Mouse (Mus musculus) mouse embryonic stem cell (cell line): ENCODE results near the gene Etfb.

Experiments
- in situ Hi-C, 2 experiments: fragments of 300-500 bp; cut with MboI; formaldehyde crosslinking; loops; 1 replicate in 1 of 2; 3 replicates in 1 of 2; pipeline ENCODE4 v1.14.3; 2019 to 2020; ENCODE audit warnings: low sequenced_read_pairs in 2 of 2, low pct_unique_long_range_greater_than_20kb in 1 of 2, mixed read lengths in 1 of 2; ENCODE audit not compliant: unreplicated experiment in 1 of 2

Etfb gene

GRCm38 (mm10) chr7:43483236-43483635 lies 39.4 kb downstream of the Etfb start:
- in situ Hi-C loops = no loop called here

DNA sequence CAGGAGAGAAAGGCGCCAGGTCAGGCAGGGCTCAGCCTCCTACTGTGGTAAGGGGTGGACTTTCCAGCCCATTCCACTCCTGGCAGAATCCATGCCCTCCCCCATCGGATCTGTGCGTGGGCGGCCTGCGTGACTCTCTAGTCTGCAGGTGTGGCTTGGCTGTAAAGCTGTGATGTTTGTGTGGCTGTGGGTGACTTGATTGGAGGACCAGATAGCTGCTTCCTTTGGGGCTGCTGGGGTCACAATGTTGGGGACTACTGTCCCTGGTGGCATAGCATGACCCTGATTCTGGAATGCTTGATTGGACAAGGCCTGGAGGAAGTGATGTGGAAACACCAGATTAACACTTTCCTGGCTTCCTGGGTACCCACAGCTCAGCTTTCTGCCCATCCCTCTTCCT lies 44.8 kb downstream of the Etfb start:
- in situ Hi-C loops = no loop called here

- in situ Hi-C loops = no loop called here
These were observed 45.8 kb downstream of the Etfb start, which contains the start of gene Iglon5 for GRCm38 (mm10) chr7:43489631-43490125. TSS of gene Iglon5 (minus strand) at chr7:43490075.

DNA sequence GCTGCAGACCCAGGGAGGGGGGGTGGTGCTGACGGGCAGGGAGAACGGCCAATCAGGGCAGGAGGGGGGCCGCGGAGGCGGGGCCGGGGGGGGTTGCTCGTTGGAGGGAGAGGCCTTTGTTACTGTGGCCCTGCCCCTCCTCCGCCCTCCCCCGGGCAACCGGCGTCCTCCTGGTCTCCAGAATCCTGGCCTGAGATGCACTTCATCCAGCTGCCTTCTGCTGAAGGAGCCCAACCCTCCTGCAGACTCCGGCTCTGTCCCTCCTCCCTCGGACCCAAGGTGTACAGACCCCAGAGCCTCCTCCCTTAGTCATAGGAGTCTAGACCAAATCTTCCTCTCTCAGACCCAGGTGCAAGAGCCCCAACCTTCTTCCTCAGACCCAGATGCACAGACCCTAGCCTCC lies 46.3 kb downstream of the Etfb start:
- in situ Hi-C loops = no loop called here

GRCm38 (mm10) chr7:43490861-43491260 lies 47.0 kb downstream of the Etfb start:
- in situ Hi-C loops = no loop called here

GRCm38 (mm10) chr7:43495343-43496021 lies 51.6 kb downstream of the Etfb start:
- in situ Hi-C loops = no loop called here
